Mouse (Mus musculus) heart, postnatal 0 days (tissue): Measurements from ENCODE around the gene Pik3c2b.

Experiments
- CTCF ChIP-seq: IDR thresholded peaks from 2 replicates; pipeline ENCODE4 v1.5.1; 2016; ENCODE audit warnings: antibody characterized with exemption, control low read depth, low read depth
- EP300 ChIP-seq: IDR thresholded peaks from 2 replicates; pipeline ENCODE4 v1.6.1; 2016; ENCODE audit warnings: antibody characterized with exemption, low read depth

GRCm38 (mm10) chr1:133130638-133131560, 85.4 kb downstream of the Pik3c2b start, which contains the start of gene Ppp1r15b:
- TF ChIP-seq CTCF (0 out of 2 replicates have a peak, but pooled peaks have one; percentile 6), EP300 (peak; percentile 97)
